Comparison of ENCODE assay signal across 8 mouse cellular contexts in genomic region chr7:132286630-132287339, GRCm38 (mm10). TPM values are rescaled to one million over a fixed set of nuclear protein-coding genes. Genes with fewer than 3 reads are reported as not detected.
DNase-seq lines count a peak whose midpoint lies in the region; ATAC-seq and TF ChIP-seq lines count a peak whose summit lies in the region.

No protein-coding gene starts in this region.

- H3K4me1 ChIP-seq in heart, postnatal 0 days (ENCODE audit: control insufficient read depth, insufficient read depth), result peaks cover 22% of the 10 kb centered on the region
- peaks cover 46% of the 10 kb centered on the region for H3K4me1 ChIP-seq in forebrain, embryonic 14.5 days (ENCODE audit: control insufficient read depth, insufficient read depth, low read length)
- H3K4me1 ChIP-seq in liver, postnatal 0 days (ENCODE audit: insufficient read depth), result peaks cover 41% of the 10 kb centered on the region

- H3K27ac ChIP-seq in heart, postnatal 0 days (ENCODE audit: low read depth), result peak overlapping the region; percentile 22
- peak overlapping the region; percentile 94; the same call in 1 of the 2 replicates for H3K27ac ChIP-seq in forebrain, embryonic 14.5 days (ENCODE audit: low read depth, low read length)
- peak overlapping the region; percentile 80 for H3K27ac ChIP-seq in liver, postnatal 0 days (ENCODE audit: low read depth)

- no peak overlapping the region for H3K9ac ChIP-seq in heart, postnatal 0 days (replicated peaks; ENCODE audit: low read depth, low read length)
- H3K9ac ChIP-seq in forebrain, embryonic 14.5 days (ENCODE audit: low read length), result no peak overlapping the region
- no peak overlapping the region for H3K9ac ChIP-seq in liver, postnatal 0 days (replicated peaks)

- no peak overlapping the region for H3K4me3 ChIP-seq in heart, postnatal 0 days (ENCODE audit: low read depth, low read length)
- no peak overlapping the region for H3K4me3 ChIP-seq in forebrain, embryonic 14.5 days (ENCODE audit: low read depth, low read length)
- H3K4me3 ChIP-seq in liver, postnatal 0 days (ENCODE audit: low read depth, low read length), result no peak overlapping the region

- no peak for TF ChIP-seq EP300 in heart, postnatal 0 days (IDR thresholded peaks at IDR 0.05; ENCODE audit: low read depth)
- TF ChIP-seq EP300 in liver, postnatal 0 days (IDR thresholded peaks at IDR 0.05; ENCODE audit: low read depth), result no peak

- no peaks in the 10 kb centered on the region for H3K36me3 ChIP-seq in heart, postnatal 0 days (replicated peaks; ENCODE audit: control insufficient read depth, insufficient read depth, low read length)
- no peaks in the 10 kb centered on the region for H3K36me3 ChIP-seq in forebrain, embryonic 14.5 days (ENCODE audit: control insufficient read depth, insufficient read depth, low read length)
- H3K36me3 ChIP-seq in liver, postnatal 0 days (replicated peaks; ENCODE audit: insufficient read depth, low read length), result no peaks in the 10 kb centered on the region; the same call in 1 of the 2 replicates

- no peaks in the 10 kb centered on the region for H3K27me3 ChIP-seq in heart, postnatal 0 days (ENCODE audit: control insufficient read depth, insufficient read depth, low read length)
- H3K27me3 ChIP-seq in forebrain, embryonic 14.5 days (replicated peaks; ENCODE audit: control insufficient read depth, insufficient read depth, low read length), result no peaks in the 10 kb centered on the region
- no peaks in the 10 kb centered on the region for H3K27me3 ChIP-seq in liver, postnatal 0 days (ENCODE audit: insufficient read depth, low read length)

- no peak for TF ChIP-seq CTCF in heart, postnatal 0 days (IDR thresholded peaks at IDR 0.05; ENCODE audit: low read depth)
- TF ChIP-seq CTCF in liver, postnatal 0 days (IDR thresholded peaks at IDR 0.05; ENCODE audit: low read depth), result no peak

- no peak; the same call in 1 of the 2 replicates for ATAC-seq in heart, postnatal 0 days (ENCODE audit: insufficient read depth, low read depth)
- no peak for ATAC-seq in forebrain, embryonic 14.5 days
- peak; percentile 90 for ATAC-seq in liver, postnatal 0 days

- no peak for DNase-seq in heart, postnatal 0 days (ENCODE audit: low spot score)
- DNase-seq in heart, adult 8-10 months (ENCODE audit: low spot score), result no peak
- DNase-seq in ZHBTc4 (ENCODE audit: low read depth, low spot score), result peak; percentile 7
- DNase-seq in forebrain, embryonic 14.5 days (ENCODE audit: low spot score), result peak; percentile 24
- DNase-seq in liver, postnatal 0 days, result peak; percentile 45
- DNase-seq in yolk sac, embryonic 10.5 days (ENCODE audit: low spot score), result peak; percentile 77
- no peak for DNase-seq in frontal cortex, postnatal 14 days (ENCODE audit: low spot score in 2 of 2)
- no peak for DNase-seq in right cerebral cortex, postnatal 25 days

- no peaks in the 10 kb centered on the region for H3K9me3 ChIP-seq in heart, postnatal 0 days (replicated peaks; ENCODE audit: control insufficient read depth, low read length)
- no peaks in the 10 kb centered on the region for H3K9me3 ChIP-seq in forebrain, embryonic 14.5 days (replicated peaks; ENCODE audit: control insufficient read depth, low read length)
- no peaks in the 10 kb centered on the region for H3K9me3 ChIP-seq in liver, postnatal 0 days (ENCODE audit: low read length)

- WGBS in heart, postnatal 0 days, result 35% methylated on average over 14 of the region's 14 CpGs
- 56% methylated on average over 14 of the region's 14 CpGs for WGBS in forebrain, embryonic 14.5 days
- 23% methylated on average over 14 of the region's 14 CpGs for WGBS in liver, postnatal 0 days (ENCODE audit: insufficient replicate concordance)

- H3K4me2 ChIP-seq in heart, postnatal 0 days (ENCODE audit: low read depth, low read length), result no peak overlapping the region
- H3K4me2 ChIP-seq in forebrain, embryonic 14.5 days (ENCODE audit: low read length), result no peak overlapping the region
- peak overlapping the region; percentile 13 for H3K4me2 ChIP-seq in liver, postnatal 0 days (ENCODE audit: low read depth, low read length)

RNA-seq across cellular contexts. Expression of gene Chst15, which starts 30.2 kb away (rescaled TPM):
- 5.8 and 10.5 TPM in 2 replicates for total RNA-seq in heart, postnatal 0 days (2014; rRNA removed; ENCODE audit: low replicate concordance)
- 3.8 and 4.3 TPM in 2 replicates for polyA plus RNA-seq in heart, postnatal 0 days (2015; fragmentation: Nextera tagmentation; extraction: Ambion mirVana)
- 1 to 10 TPM; 5.5 to 8.9 (median 6.6) TPM for total RNA-seq in heart, adult 8-10 months (2022)
- polyA plus RNA-seq in forebrain, embryonic 14.5 days (2014; fragmentation: Nextera tagmentation; extraction: Ambion mirVana), result 8.4 and 10.8 TPM in 2 replicates
- 4.2 and 5.4 TPM in 2 replicates for polyA plus RNA-seq in liver, postnatal 0 days (2015; fragmentation: Nextera tagmentation; extraction: Ambion mirVana)

Comparison
In these comparisons a context has a peak if more than half of its experiments do, and no peak if none do; other contexts are left out.
1. DNase-seq: peak in ZHBTc4 (single experiment), forebrain, embryonic 14.5 days (single experiment), liver, postnatal 0 days (single experiment) and yolk sac, embryonic 10.5 days (single experiment); none in heart, postnatal 0 days (single experiment), heart, adult 8-10 months (single experiment), frontal cortex, postnatal 14 days (0 of 2) and right cerebral cortex, postnatal 25 days (single experiment).
2. H3K27ac ChIP-seq: peak in every context shown above with its lines; median percentile 94 in forebrain, embryonic 14.5 days; 80 in liver, postnatal 0 days; 22 in heart, postnatal 0 days.